Mouse (Mus musculus): ENCODE measurements around the gene Gm49378. TPM values are rescaled to one million over a fixed set of nuclear protein-coding genes. Genes with fewer than 3 reads are reported as not detected.

Gm49378 gene
- polyA plus RNA-seq, 1 experiment = 0.13 TPM

- Histone ChIP-seq H3K79me2 (ENCODE audit: control insufficient read depth, insufficient read depth) (no peaks in the 10 kb centered on the region), H3K27me3 (ENCODE audit: control insufficient read depth, insufficient read depth, insufficient read length) (no peaks in the 10 kb centered on the region), H3K79me3 (ENCODE audit: low read depth) (no peaks in the 10 kb centered on the region), H3ac (ENCODE audit: control insufficient read depth, insufficient read length, low read depth) (no peak overlapping the region), H3K4me3 (ENCODE audit: insufficient read depth, poor library complexity, severe bottlenecking) (no peak overlapping the region), H3K36me3 (ENCODE audit: control insufficient read depth, insufficient read depth) (no peaks in the 10 kb centered on the region)
- no peak for TF ChIP-seq CEBPB (IDR thresholded peaks at IDR 0.05; ENCODE audit: low read depth)
These were observed 19.1 kb downstream of the Gm49378 start for GRCm38 (mm10) chr14:55618486-55619195.

DNA sequence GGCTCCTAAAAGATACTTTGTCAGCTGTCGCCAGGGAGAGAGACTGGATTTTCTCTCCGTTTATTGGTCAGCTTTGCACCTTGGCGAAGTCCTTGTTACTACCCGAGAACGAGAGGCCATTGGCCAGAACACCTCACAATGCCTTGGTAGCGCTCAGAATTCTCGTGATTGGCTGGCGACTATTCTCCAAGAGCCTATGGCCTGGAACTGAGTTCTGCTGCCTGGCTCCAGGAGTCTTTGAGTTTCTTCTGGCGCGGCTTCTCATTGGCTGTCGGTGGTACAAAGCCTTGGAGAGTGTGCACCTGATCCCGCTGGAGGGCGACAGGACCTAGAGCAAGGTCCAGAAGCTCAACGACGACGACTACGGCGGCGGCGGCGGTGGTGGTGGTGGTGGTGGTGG is 19.9 kb downstream of the Gm49378 start, which contains the start of gene Rec8:
Gene Rec8 (plus strand): TSS at position 216 of the 400 bp plus-strand sequence.
- H3K27me3 ChIP-seq (ENCODE audit: control insufficient read depth, insufficient read depth, insufficient read length) = no peaks in the 10 kb centered on the region
- no peaks in the 10 kb centered on the region for H3K36me3 ChIP-seq (ENCODE audit: control insufficient read depth, insufficient read depth)
- no peak for TF ChIP-seq FOSL1 (IDR thresholded peaks at IDR 0.05; ENCODE audit: insufficient read depth, low read length, poor library complexity, severe bottlenecking)
- TF ChIP-seq CEBPB (IDR thresholded peaks at IDR 0.05; ENCODE audit: low read depth) = no peak
- no peak for TF ChIP-seq USF1 (IDR thresholded peaks at IDR 0.05; ENCODE audit: low read depth)
- TF ChIP-seq MYOD1 (IDR thresholded peaks at IDR 0.05; ENCODE audit: control insufficient read depth, insufficient read length, low read depth) = no peak
- no peak for TF ChIP-seq MAX (IDR thresholded peaks at IDR 0.05)
- TF ChIP-seq MYOG (IDR thresholded peaks at IDR 0.05; ENCODE audit: control insufficient read depth, extremely low read depth, insufficient read length) = no peak
- no peak for TF ChIP-seq CTCF (IDR thresholded peaks at IDR 0.05; ENCODE audit: control insufficient read depth, insufficient read depth, insufficient read length)
- no peak within 1 kb of the TSS for H3ac ChIP-seq (ENCODE audit: control insufficient read depth, insufficient read length, low read depth)
- H3K79me2 ChIP-seq (ENCODE audit: control insufficient read depth, insufficient read depth) = no peaks in the 10 kb centered on the region
- no peaks in the 10 kb centered on the region for H3K79me3 ChIP-seq (ENCODE audit: low read depth)
- H3K4me3 ChIP-seq (ENCODE audit: insufficient read depth, poor library complexity, severe bottlenecking) = no peak within 1 kb of the TSS

- H3K4me3 ChIP-seq (ENCODE audit: insufficient read depth, poor library complexity, severe bottlenecking) = no peak overlapping the region
- H3K36me3 ChIP-seq (ENCODE audit: control insufficient read depth, insufficient read depth) = no peaks in the 10 kb centered on the region
- H3K79me2 ChIP-seq (ENCODE audit: control insufficient read depth, insufficient read depth) = no peaks in the 10 kb centered on the region
- no peak for TF ChIP-seq MYOG (IDR thresholded peaks at IDR 0.05; ENCODE audit: control insufficient read depth, extremely low read depth, insufficient read length)
- TF ChIP-seq USF1 (IDR thresholded peaks at IDR 0.05; ENCODE audit: low read depth) = no peak
- no peak for TF ChIP-seq CTCF (IDR thresholded peaks at IDR 0.05; ENCODE audit: control insufficient read depth, insufficient read depth, insufficient read length)
- TF ChIP-seq FOSL1 (IDR thresholded peaks at IDR 0.05; ENCODE audit: insufficient read depth, low read length, poor library complexity, severe bottlenecking) = no peak
- no peak for TF ChIP-seq MAX (IDR thresholded peaks at IDR 0.05)
- no peak for TF ChIP-seq MYOD1 (IDR thresholded peaks at IDR 0.05; ENCODE audit: control insufficient read depth, insufficient read length, low read depth)
- TF ChIP-seq CEBPB (IDR thresholded peaks at IDR 0.05; ENCODE audit: low read depth) = no peak
- H3K27me3 ChIP-seq (ENCODE audit: control insufficient read depth, insufficient read depth, insufficient read length) = no peaks in the 10 kb centered on the region
- H3K79me3 ChIP-seq (ENCODE audit: low read depth) = no peaks in the 10 kb centered on the region
- H3ac ChIP-seq (ENCODE audit: control insufficient read depth, insufficient read length, low read depth) = no peak overlapping the region
These were observed 20.9 kb downstream of the Gm49378 start for GRCm38 (mm10) chr14:55616844-55617243.

- no peak overlapping the region for H3ac ChIP-seq (ENCODE audit: control insufficient read depth, insufficient read length, low read depth)
- no peaks in the 10 kb centered on the region for H3K79me3 ChIP-seq (ENCODE audit: low read depth)
- no peaks in the 10 kb centered on the region for H3K27me3 ChIP-seq (ENCODE audit: control insufficient read depth, insufficient read depth, insufficient read length)
- H3K36me3 ChIP-seq (ENCODE audit: control insufficient read depth, insufficient read depth) = no peaks in the 10 kb centered on the region
- no peak overlapping the region for H3K4me3 ChIP-seq (ENCODE audit: insufficient read depth, poor library complexity, severe bottlenecking)
- no peak for TF ChIP-seq MYOD1 (IDR thresholded peaks at IDR 0.05; ENCODE audit: control insufficient read depth, insufficient read length, low read depth)
- TF ChIP-seq FOSL1 (IDR thresholded peaks at IDR 0.05; ENCODE audit: insufficient read depth, low read length, poor library complexity, severe bottlenecking) = no peak
- no peak for TF ChIP-seq MYOG (IDR thresholded peaks at IDR 0.05; ENCODE audit: control insufficient read depth, extremely low read depth, insufficient read length)
- TF ChIP-seq CEBPB (IDR thresholded peaks at IDR 0.05; ENCODE audit: low read depth) = no peak
- no peak for TF ChIP-seq CTCF (IDR thresholded peaks at IDR 0.05; ENCODE audit: control insufficient read depth, insufficient read depth, insufficient read length)
- TF ChIP-seq USF1 (IDR thresholded peaks at IDR 0.05; ENCODE audit: low read depth) = no peak
- TF ChIP-seq MAX (IDR thresholded peaks at IDR 0.05) = no peak
- H3K79me2 ChIP-seq (ENCODE audit: control insufficient read depth, insufficient read depth) = no peaks in the 10 kb centered on the region
These were observed 21.8 kb downstream of the Gm49378 start for GRCm38 (mm10) chr14:55615876-55616275.

GRCm38 (mm10) chr14:55614565-55615178 is 23.0 kb downstream of the Gm49378 start:
- no peaks in the 10 kb centered on the region for H3K79me2 ChIP-seq (ENCODE audit: control insufficient read depth, insufficient read depth)
- H3ac ChIP-seq (ENCODE audit: control insufficient read depth, insufficient read length, low read depth) = no peak overlapping the region
- TF ChIP-seq MYOG (IDR thresholded peaks at IDR 0.05; ENCODE audit: control insufficient read depth, extremely low read depth, insufficient read length) (no peak), USF1 (IDR thresholded peaks at IDR 0.05; ENCODE audit: low read depth) (no peak), MAX (IDR thresholded peaks at IDR 0.05) (no peak), MYOD1 (IDR thresholded peaks at IDR 0.05; ENCODE audit: control insufficient read depth, insufficient read length, low read depth) (no peak)
- H3K4me3 ChIP-seq (ENCODE audit: insufficient read depth, poor library complexity, severe bottlenecking) = no peak overlapping the region
- H3K79me3 ChIP-seq (ENCODE audit: low read depth) = no peaks in the 10 kb centered on the region
- H3K36me3 ChIP-seq (ENCODE audit: control insufficient read depth, insufficient read depth) = peaks cover under 1% of the 10 kb centered on the region
- no peaks in the 10 kb centered on the region for H3K27me3 ChIP-seq (ENCODE audit: control insufficient read depth, insufficient read depth, insufficient read length)

GRCm38 (mm10) chr14:55613346-55613745 is 24.3 kb downstream of the Gm49378 start:
- H3K27me3 ChIP-seq (ENCODE audit: control insufficient read depth, insufficient read depth, insufficient read length) = no peaks in the 10 kb centered on the region
- no peak overlapping the region for H3K4me3 ChIP-seq (ENCODE audit: insufficient read depth, poor library complexity, severe bottlenecking)
- H3K36me3 ChIP-seq (ENCODE audit: control insufficient read depth, insufficient read depth) = peaks cover 14% of the 10 kb centered on the region
- no peaks in the 10 kb centered on the region for H3K79me2 ChIP-seq (ENCODE audit: control insufficient read depth, insufficient read depth)
- no peak for TF ChIP-seq USF1 (IDR thresholded peaks at IDR 0.05; ENCODE audit: low read depth)
- TF ChIP-seq MAX (IDR thresholded peaks at IDR 0.05) = no peak
- no peak for TF ChIP-seq MYOD1 (IDR thresholded peaks at IDR 0.05; ENCODE audit: control insufficient read depth, insufficient read length, low read depth)
- no peak for TF ChIP-seq CEBPB (IDR thresholded peaks at IDR 0.05; ENCODE audit: low read depth)
- no peak for TF ChIP-seq MYOG (IDR thresholded peaks at IDR 0.05; ENCODE audit: control insufficient read depth, extremely low read depth, insufficient read length)
- no peak for TF ChIP-seq CTCF (IDR thresholded peaks at IDR 0.05; ENCODE audit: control insufficient read depth, insufficient read depth, insufficient read length)
- no peak for TF ChIP-seq FOSL1 (IDR thresholded peaks at IDR 0.05; ENCODE audit: insufficient read depth, low read length, poor library complexity, severe bottlenecking)
- no peak overlapping the region for H3ac ChIP-seq (ENCODE audit: control insufficient read depth, insufficient read length, low read depth)
- H3K79me3 ChIP-seq (ENCODE audit: low read depth) = no peaks in the 10 kb centered on the region

Measured in C2C12 (cell line).